Mouse (Mus musculus): ENCODE data around the gene Myh14. TPM values are rescaled to one million over a fixed set of nuclear protein-coding genes. Genes with fewer than 3 reads are reported as not detected.

Myh14 gene
- total and polyA plus RNA-seq, 3 experiments = 0.09 to 1.5 (median 0.60) TPM

GRCm38 (mm10) chr7:44572213-44572701 is 98.4 kb downstream of the Myh14 start, which contains the start of gene Napsa (continued):
- TF ChIP-seq RCOR1 (conservative IDR thresholded peaks at IDR 0.05; ENCODE audit: low read depth, low read length) (no peak; the same call in 1 of the 2 replicates), E2F4 (IDR thresholded peaks at IDR 0.05; ENCODE audit: insufficient replicate concordance, low read depth, low read length) (no peak), HCFC1 (IDR thresholded peaks at IDR 0.05; ENCODE audit: low read depth, low read length) (peak; percentile 37; the same call in 1 of the 2 replicates), POLR2A (IDR thresholded peaks at IDR 0.05; ENCODE audit: low read depth, low read length) (peak; percentile 92), ZMIZ1 (IDR thresholded peaks at IDR 0.05; ENCODE audit: low read depth, low read length) (peak; percentile 68; the same call in 1 of the 2 replicates), ZNF384 (IDR thresholded peaks at IDR 0.05; ENCODE audit: low read depth, low read length) (peak; percentile 98), CHD1 (IDR thresholded peaks at IDR 0.05; ENCODE audit: low read depth, low read length) (no peak), CTCF (conservative IDR thresholded peaks at IDR 0.05 in 1 of 2, IDR thresholded peaks at IDR 0.05 in 1 of 2; ENCODE audit: low read depth in 2 of 2, low read length in 2 of 2) (no peak)

GRCm38 (mm10) chr7:44571811-44572210 is 98.8 kb downstream of the Myh14 start:
- H3K9ac ChIP-seq (ENCODE audit: insufficient read depth, low read depth) = no peak overlapping the region
- TF ChIP-seq TCF12 (IDR thresholded peaks at IDR 0.05; ENCODE audit: low read depth, low read length) = no peak
- no peak for TF ChIP-seq CHD2 (IDR thresholded peaks at IDR 0.05; ENCODE audit: low read length)
- TF ChIP-seq KAT2A (IDR thresholded peaks at IDR 0.05; ENCODE audit: insufficient replicate concordance, low read length) = no peak
- no peak for TF ChIP-seq ZKSCAN1 (IDR thresholded peaks at IDR 0.05; ENCODE audit: borderline replicate concordance, low read depth, low read length)
- in situ Hi-C loops (cut with MboI; ENCODE audit: low pct_ligation_motif_present, low pct_unique_long_range_greater_than_20kb, low sequenced_read_pairs) (no loop called here), dilution Hi-C loops (cut with MboI; ENCODE audit: extremely low pct_ligation_motif_present, extremely low pct_unique_long_range_greater_than_20kb, low sequenced_read_pairs) (no loop called here)
- H3K4me2 ChIP-seq (ENCODE audit: insufficient read depth, low read depth, poor library complexity, severe bottlenecking) = peak overlapping the region; percentile 59; the same call in 1 of the 2 replicates
- H3K27ac ChIP-seq (ENCODE audit: insufficient read depth, low read depth) = peak overlapping the region; percentile 36; the same call in 1 of the 2 replicates
- DNase-seq (ENCODE audit: extremely low read depth) = no peak
- no peaks in the 10 kb centered on the region for H3K27me3 ChIP-seq (replicated peaks)
- H3K79me2 ChIP-seq (replicated peaks; ENCODE audit: control insufficient read depth, extremely low read depth, insufficient read depth, poor library complexity, severe bottlenecking) = peaks cover 14% of the 10 kb centered on the region
- H3K36me3 ChIP-seq (replicated peaks in 1 of 2; ENCODE audit: control insufficient read depth in 1 of 2, insufficient read depth in 1 of 2, low read length in 1 of 2) = peaks cover 0 to 8% of the 10 kb centered on the region in 2 experiments
- peaks cover 12 to 42% of the 10 kb centered on the region in 2 experiments for H3K4me1 ChIP-seq (ENCODE audit: control insufficient read depth in 1 of 2, insufficient read depth in 2 of 2)
- peaks cover 8% of the 10 kb centered on the region for H3K9me3 ChIP-seq (replicated peaks; ENCODE audit: low read length)
- no peak overlapping the region for H3K4me3 ChIP-seq (replicated peaks in 1 of 3; ENCODE audit: low read depth in 2 of 3, low read length in 2 of 3, poor library complexity in 1 of 3)

- in situ Hi-C loops (cut with MboI; ENCODE audit: low pct_ligation_motif_present, low pct_unique_long_range_greater_than_20kb, low sequenced_read_pairs) = no loop called here
- no peak for DNase-seq (ENCODE audit: extremely low read depth)
- H3K79me2 ChIP-seq (replicated peaks; ENCODE audit: control insufficient read depth, extremely low read depth, insufficient read depth, poor library complexity, severe bottlenecking) = peaks cover 14% of the 10 kb centered on the region
- no peak overlapping the region for H3K4me2 ChIP-seq (ENCODE audit: insufficient read depth, low read depth, poor library complexity, severe bottlenecking)
- H3K4me1 ChIP-seq (ENCODE audit: control insufficient read depth in 1 of 2, insufficient read depth in 2 of 2) = peaks cover 12 to 38% of the 10 kb centered on the region in 2 experiments
- dilution Hi-C loops (cut with MboI; ENCODE audit: extremely low pct_ligation_motif_present, extremely low pct_unique_long_range_greater_than_20kb, low sequenced_read_pairs) = no loop called here
- TF ChIP-seq IRF4 (IDR thresholded peaks at IDR 0.05; ENCODE audit: low read depth, low read length) (peak; percentile 72), BHLHE40 (IDR thresholded peaks at IDR 0.05; ENCODE audit: low read depth, low read length) (0 out of 2 replicates have a peak, but pooled peaks have one; percentile 11), EP300 (IDR thresholded peaks at IDR 0.05; ENCODE audit: low read length) (peak; percentile 63; the same call in 1 of the 2 replicates), ZNF384 (IDR thresholded peaks at IDR 0.05; ENCODE audit: low read depth, low read length) (no peak), HCFC1 (IDR thresholded peaks at IDR 0.05; ENCODE audit: low read depth, low read length) (no peak), TBP (conservative IDR thresholded peaks at IDR 0.05; ENCODE audit: low read depth, low read length) (no peak)
- peaks cover 8% of the 10 kb centered on the region for H3K9me3 ChIP-seq (replicated peaks; ENCODE audit: low read length)
- peaks cover 0 to 2% of the 10 kb centered on the region in 2 experiments for H3K36me3 ChIP-seq (replicated peaks in 1 of 2; ENCODE audit: control insufficient read depth in 1 of 2, insufficient read depth in 1 of 2, low read length in 1 of 2)
- H3K4me3 ChIP-seq (replicated peaks in 1 of 3; ENCODE audit: low read depth in 2 of 3, low read length in 2 of 3, poor library complexity in 1 of 3) = no peak overlapping the region
- peak overlapping the region; percentile 21; the same call in 1 of the 2 replicates for H3K27ac ChIP-seq (ENCODE audit: insufficient read depth, low read depth)
- no peak overlapping the region for H3K9ac ChIP-seq (ENCODE audit: insufficient read depth, low read depth)
- H3K27me3 ChIP-seq (replicated peaks) = no peaks in the 10 kb centered on the region
Measured at GRCm38 (mm10) chr7:44570989-44571388, 99.7 kb downstream of the Myh14 start.

Data from CH12.LX (cell line).